Mouse (Mus musculus) liver, embryonic 13.5 days (tissue): ENCODE results near the gene Cdt1. TPM values are rescaled to one million over a fixed set of nuclear protein-coding genes. Genes with fewer than 3 reads are reported as not detected.

Source experiments
- ATAC-seq: fragments of 200-750 bp; cut with Nextera tagmentation; 2 replicates; pipeline ENCODE4 v1.8.0; 2017; ENCODE audit warnings: low read depth, mild to moderate bottlenecking, moderate number of reproducible peaks, moderate library complexity
- DNase-seq: peaks from one replicate; pipeline ENCODE4 v3.0.0; 2022
- H3K27ac ChIP-seq: fragments of 300-500 bp; sonication (generic); 2 replicates; pipeline ENCODE4 v1.5.1; 2015; ENCODE audit warnings: moderate library complexity, mild to moderate bottlenecking, inconsistent platforms
- H3K27me3 ChIP-seq: fragments of 300-500 bp; sonication (generic); 2 replicates; pipeline ENCODE4 v1.6.1; 2015; ENCODE audit warnings: mild to moderate bottlenecking, inconsistent platforms
- H3K36me3 ChIP-seq: fragments of 300-500 bp; sonication (generic); 2 replicates; pipeline ENCODE4 v1.6.1; 2015; ENCODE audit warnings: mild to moderate bottlenecking, inconsistent platforms
- H3K4me1 ChIP-seq: fragments of 300-500 bp; sonication (generic); replicated peaks from 2 replicates; pipeline ENCODE4 v1.6.1; 2015; ENCODE audit warnings: inconsistent platforms
- H3K4me2 ChIP-seq: fragments of 300-500 bp; sonication (generic); 2 replicates; pipeline ENCODE4 v1.6.1; 2015; ENCODE audit warnings: inconsistent platforms, mild to moderate bottlenecking, moderate library complexity
- H3K4me3 ChIP-seq: fragments of 300-500 bp; sonication (generic); replicated peaks from 2 replicates; pipeline ENCODE4 v1.5.1; 2015; ENCODE audit warnings: mild to moderate bottlenecking, inconsistent platforms
- H3K9ac ChIP-seq: fragments of 300-500 bp; sonication (generic); 2 replicates; pipeline ENCODE4 v1.6.1; 2015; ENCODE audit warnings: mild to moderate bottlenecking, inconsistent platforms
- H3K9me3 ChIP-seq: fragments of 300-500 bp; sonication (generic); replicated peaks from 2 replicates; pipeline ENCODE4 v1.6.1; 2016; ENCODE audit warnings: inconsistent platforms
- WGBS: fragments of 180-500 bp; shearing (Covaris S2); methylation state at CpG from one replicate; pipeline ENCODE4 v1.1.7; 2015; ENCODE audit not compliant: insufficient replicate concordance; 5-methylcytosine and 5-hydroxymethylcytosine counted together
- polyA plus RNA-seq: library from polyadenylated mRNA; unstranded; fragments of >200 nt; fragmentation: Nextera tagmentation; extraction: Ambion mirVana; gene quantifications from 2 replicates; pipeline ENCODE4 v1.2.1, GENCODE M21; 2015

Cdt1 gene
- polyA plus RNA-seq, 1 experiment from 2014 or later, result 60.6 TPM

GRCm38 (mm10) chr8:122550234-122550994 lies 17.4 kb upstream of the Cdt1 start:
- Histone ChIP-seq H3K27me3 (no peaks in the 10 kb centered on the region), H3K4me2 (peak overlapping the region; percentile 99), H3K9me3 (no peaks in the 10 kb centered on the region), H3K36me3 (peaks cover 9% of the 10 kb centered on the region; the same call in 1 of the 2 replicates), H3K27ac (peak overlapping the region; percentile 99), H3K4me1 (peaks cover 75% of the 10 kb centered on the region), H3K4me3 (peak overlapping the region; percentile 99), H3K9ac (peak overlapping the region; percentile 99)
- ATAC-seq (peak; percentile 19; the same call in 1 of the 2 replicates), DNase-seq (peak; percentile 56)
- under 1% methylated on average over 52 of the region's 52 CpGs for WGBS

- WGBS, result 0% methylated on average over 41 of the region's 43 CpGs
- H3K9ac ChIP-seq, result peak overlapping the region; percentile 99
- peak overlapping the region; percentile 99 for H3K4me2 ChIP-seq
- peak overlapping the region; percentile 99 for H3K27ac ChIP-seq
- peaks cover 75% of the 10 kb centered on the region for H3K4me1 ChIP-seq
- H3K9me3 ChIP-seq, result no peaks in the 10 kb centered on the region
- ATAC-seq, result peak; percentile 8
- no peak for DNase-seq
- no peaks in the 10 kb centered on the region for H3K27me3 ChIP-seq
- H3K4me3 ChIP-seq, result peak overlapping the region; percentile 99
- H3K36me3 ChIP-seq, result peaks cover 9% of the 10 kb centered on the region; the same call in 1 of the 2 replicates
Observed at GRCm38 (mm10) chr8:122550995-122551264, 16.9 kb upstream of the Cdt1 start.

GRCm38 (mm10) chr8:122551265-122552051 lies 16.4 kb upstream of the Cdt1 start, which contains the start of gene Piezo1:
Piezo1 (minus strand) TSS chr8:122551329.
- Histone ChIP-seq H3K4me3 (peak within 1 kb of the TSS; percentile 99), H3K4me1 (peaks cover 75% of the 10 kb centered on the region), H3K27ac (peak within 1 kb of the TSS; percentile 99), H3K9me3 (no peaks in the 10 kb centered on the region), H3K27me3 (no peaks in the 10 kb centered on the region), H3K9ac (peak within 1 kb of the TSS; percentile 99), H3K36me3 (peaks cover 7% of the 10 kb centered on the region; the same call in 1 of the 2 replicates), H3K4me2 (peak within 1 kb of the TSS; percentile 99)
- DNase-seq (peak; percentile 88), ATAC-seq (peak; percentile 70)
- 9% methylated on average over 50 of the region's 56 CpGs for WGBS

GRCm38 (mm10) chr8:122554786-122555185 lies 13.0 kb upstream of the Cdt1 start:
- ATAC-seq, result no peak
- Histone ChIP-seq H3K27me3 (no peaks in the 10 kb centered on the region), H3K36me3 (no peaks in the 10 kb centered on the region), H3K9ac (peak overlapping the region; percentile 24; the same call in 1 of the 2 replicates), H3K4me3 (no peak overlapping the region), H3K4me2 (no peak overlapping the region), H3K27ac (0 out of 2 replicates have a peak overlapping the region, but pooled peaks have one; percentile 12), H3K9me3 (no peaks in the 10 kb centered on the region), H3K4me1 (peaks cover 70% of the 10 kb centered on the region)
- no peak for DNase-seq
- WGBS, result 77% methylated on average over 6 of the region's 6 CpGs

- Histone ChIP-seq H3K9ac (peak overlapping the region; percentile 72), H3K36me3 (no peaks in the 10 kb centered on the region), H3K27ac (peak overlapping the region; percentile 81), H3K27me3 (no peaks in the 10 kb centered on the region), H3K4me1 (peaks cover 69% of the 10 kb centered on the region), H3K4me2 (peak overlapping the region; percentile 66), H3K9me3 (no peaks in the 10 kb centered on the region), H3K4me3 (peak overlapping the region; percentile 43)
- ATAC-seq (peak; percentile 80), DNase-seq (no peak)
- 18% methylated on average over 12 of the region's 12 CpGs for WGBS
Observed at GRCm38 (mm10) chr8:122556030-122557009, 11.5 kb upstream of the Cdt1 start.

- Histone ChIP-seq H3K27me3 (no peaks in the 10 kb centered on the region), H3K4me2 (peak overlapping the region; percentile 66), H3K9me3 (no peaks in the 10 kb centered on the region), H3K9ac (peak overlapping the region; percentile 72), H3K36me3 (no peaks in the 10 kb centered on the region), H3K4me3 (peak overlapping the region; percentile 43), H3K27ac (peak overlapping the region; percentile 81), H3K4me1 (peaks cover 61% of the 10 kb centered on the region)
- ATAC-seq, result 0 out of 2 replicates have a peak, but pooled peaks have one; percentile 3
- no peak for DNase-seq
- WGBS, result 16% methylated on average over 10 of the region's 10 CpGs
Observed at GRCm38 (mm10) chr8:122557248-122558038, 10.4 kb upstream of the Cdt1 start.

- no peak overlapping the region for H3K4me2 ChIP-seq
- no peaks in the 10 kb centered on the region for H3K36me3 ChIP-seq
- ATAC-seq (no peak), DNase-seq (no peak)
- H3K27me3 ChIP-seq, result no peaks in the 10 kb centered on the region
- no peaks in the 10 kb centered on the region for H3K9me3 ChIP-seq
- H3K4me3 ChIP-seq, result no peak overlapping the region
- peak overlapping the region; percentile 33; the same call in 1 of the 2 replicates for H3K9ac ChIP-seq
- WGBS, result 24% methylated on average over 12 of the region's 12 CpGs
- H3K4me1 ChIP-seq, result peaks cover 55% of the 10 kb centered on the region
- no peak overlapping the region for H3K27ac ChIP-seq
Observed at GRCm38 (mm10) chr8:122558671-122559349, 9.0 kb upstream of the Cdt1 start.

- no peak overlapping the region for H3K4me3 ChIP-seq
- DNase-seq, result no peak
- no peaks in the 10 kb centered on the region for H3K36me3 ChIP-seq
- no peak for ATAC-seq
- no peaks in the 10 kb centered on the region for H3K27me3 ChIP-seq
- no peaks in the 10 kb centered on the region for H3K9me3 ChIP-seq
- H3K4me2 ChIP-seq, result no peak overlapping the region
- no peak overlapping the region; the same call in 1 of the 2 replicates for H3K27ac ChIP-seq
- peaks cover 49% of the 10 kb centered on the region for H3K4me1 ChIP-seq
- 34% methylated on average over 5 of the region's 5 CpGs for WGBS
- no peak overlapping the region for H3K9ac ChIP-seq
Observed at GRCm38 (mm10) chr8:122561199-122561598, 6.6 kb upstream of the Cdt1 start.

- Histone ChIP-seq H3K4me1 (peaks cover 41% of the 10 kb centered on the region), H3K4me3 (no peak overlapping the region), H3K36me3 (peaks cover 9% of the 10 kb centered on the region), H3K4me2 (peak overlapping the region; percentile 12; the same call in 1 of the 2 replicates), H3K27ac (peak overlapping the region; percentile 50; the same call in 1 of the 2 replicates), H3K9ac (no peak overlapping the region), H3K9me3 (no peaks in the 10 kb centered on the region), H3K27me3 (no peaks in the 10 kb centered on the region)
- ATAC-seq, result no peak
- DNase-seq, result no peak
- WGBS, result 63% methylated on average over 25 of the region's 25 CpGs
Observed at GRCm38 (mm10) chr8:122564363-122565352, 3.2 kb upstream of the Cdt1 start.
